Mouse (Mus musculus) CH12F3 (cell line): Measurements from ENCODE around the gene Zbtb32.

Experiments
- in situ Hi-C: fragments of 300-500 bp; cut with MboI; formaldehyde crosslinking; loops from 2 replicates; pipeline ENCODE4 v1.14.3; 2020; ENCODE audit warnings: low sequenced_read_pairs

The Zbtb32 gene

GRCm38 (mm10) chr7:30598786-30599185 is at the start of gene Zbtb32:
Zbtb32 (minus strand) TSS chr7:30598909.
- in situ Hi-C loops = no loop called here

GRCm38 (mm10) chr7:30639083-30639482 is 40.4 kb upstream of the Zbtb32 start:
- in situ Hi-C loops = no loop called here

GRCm38 (mm10) chr7:30636395-30636794 is 37.7 kb upstream of the Zbtb32 start:
- in situ Hi-C loops = no loop called here

GRCm38 (mm10) chr7:30635752-30636151 is 37.0 kb upstream of the Zbtb32 start, which contains the start of gene Etv2:
Etv2 (minus strand) TSS chr7:30635852.
- in situ Hi-C loops = no loop called here

GRCm38 (mm10) chr7:30634621-30635020 is 35.9 kb upstream of the Zbtb32 start:
- in situ Hi-C loops = no loop called here

- in situ Hi-C loops = no loop called here
These were observed 35.2 kb upstream of the Zbtb32 start for GRCm38 (mm10) chr7:30633762-30634412.

GRCm38 (mm10) chr7:30629013-30629412 is 30.3 kb upstream of the Zbtb32 start:
- in situ Hi-C loops = no loop called here

GRCm38 (mm10) chr7:30626647-30627046 is 27.9 kb upstream of the Zbtb32 start:
- in situ Hi-C loops = no loop called here

- in situ Hi-C loops = no loop called here
These were observed 27.0 kb upstream of the Zbtb32 start, which contains the start of gene Cox6b1 for GRCm38 (mm10) chr7:30625530-30626384. Cox6b1 (minus strand) TSS chr7:30626151.

- in situ Hi-C loops = no loop called here
These were observed 20.5 kb upstream of the Zbtb32 start for GRCm38 (mm10) chr7:30619202-30619601.

GRCm38 (mm10) chr7:30618658-30619057 is 19.9 kb upstream of the Zbtb32 start:
- in situ Hi-C loops = no loop called here

GRCm38 (mm10) chr7:30615049-30615760 is 16.5 kb upstream of the Zbtb32 start:
- in situ Hi-C loops = no loop called here

- in situ Hi-C loops = no loop called here
These were observed 15.7 kb upstream of the Zbtb32 start for GRCm38 (mm10) chr7:30614454-30614853.

- in situ Hi-C loops = no loop called here
These were observed 14.9 kb upstream of the Zbtb32 start for GRCm38 (mm10) chr7:30613529-30614112.

- in situ Hi-C loops = no loop called here
These were observed 14.1 kb upstream of the Zbtb32 start, which contains the start of gene Upk1a for GRCm38 (mm10) chr7:30612654-30613402. Upk1a (minus strand) TSS chr7:30612847.

GRCm38 (mm10) chr7:30610043-30610442 is 11.3 kb upstream of the Zbtb32 start:
- in situ Hi-C loops = no loop called here

GRCm38 (mm10) chr7:30608476-30608875 is 9.8 kb upstream of the Zbtb32 start:
- in situ Hi-C loops = no loop called here

GRCm38 (mm10) chr7:30607706-30608309 is 9.1 kb upstream of the Zbtb32 start:
- in situ Hi-C loops = no loop called here

GRCm38 (mm10) chr7:30604944-30605343 is 6.2 kb upstream of the Zbtb32 start:
- in situ Hi-C loops = no loop called here

GRCm38 (mm10) chr7:30604424-30604823 is 5.7 kb upstream of the Zbtb32 start:
- in situ Hi-C loops = no loop called here
